Mouse (Mus musculus): ENCODE results near the gene Kalrn.

GRCm38 (mm10) chr16:34034267-34034666 lies 539.1 kb downstream of the Kalrn start:
- TF ChIP-seq GATA1 (IDR thresholded peaks at IDR 0.05; ENCODE audit: borderline replicate concordance, low read length) (no peak), FLI1 (IDR thresholded peaks at IDR 0.05; ENCODE audit: low read length) (no peak)

Data from megakaryocyte, embryonic 14.5 days (primary cell).